Mouse (Mus musculus) E14TG2a.4 (cell line): Measurements from ENCODE around the gene Hist1h2bp.
"Not testable (repeated sequence)": the region's sequence is repeated elsewhere in the genome, so short reads cannot be mapped to it uniquely, and the experiment has no call there.

Experiments
- CTCF ChIP-seq: conservative IDR thresholded peaks from 2 replicates; pipeline ENCODE4 v1.5.1; 2014; ENCODE audit warnings: low read length
- NANOG ChIP-seq: IDR thresholded peaks from 2 replicates; pipeline ENCODE4 v1.6.1; 2014; ENCODE audit warnings: borderline replicate concordance, low read length, mixed read lengths

DNA sequence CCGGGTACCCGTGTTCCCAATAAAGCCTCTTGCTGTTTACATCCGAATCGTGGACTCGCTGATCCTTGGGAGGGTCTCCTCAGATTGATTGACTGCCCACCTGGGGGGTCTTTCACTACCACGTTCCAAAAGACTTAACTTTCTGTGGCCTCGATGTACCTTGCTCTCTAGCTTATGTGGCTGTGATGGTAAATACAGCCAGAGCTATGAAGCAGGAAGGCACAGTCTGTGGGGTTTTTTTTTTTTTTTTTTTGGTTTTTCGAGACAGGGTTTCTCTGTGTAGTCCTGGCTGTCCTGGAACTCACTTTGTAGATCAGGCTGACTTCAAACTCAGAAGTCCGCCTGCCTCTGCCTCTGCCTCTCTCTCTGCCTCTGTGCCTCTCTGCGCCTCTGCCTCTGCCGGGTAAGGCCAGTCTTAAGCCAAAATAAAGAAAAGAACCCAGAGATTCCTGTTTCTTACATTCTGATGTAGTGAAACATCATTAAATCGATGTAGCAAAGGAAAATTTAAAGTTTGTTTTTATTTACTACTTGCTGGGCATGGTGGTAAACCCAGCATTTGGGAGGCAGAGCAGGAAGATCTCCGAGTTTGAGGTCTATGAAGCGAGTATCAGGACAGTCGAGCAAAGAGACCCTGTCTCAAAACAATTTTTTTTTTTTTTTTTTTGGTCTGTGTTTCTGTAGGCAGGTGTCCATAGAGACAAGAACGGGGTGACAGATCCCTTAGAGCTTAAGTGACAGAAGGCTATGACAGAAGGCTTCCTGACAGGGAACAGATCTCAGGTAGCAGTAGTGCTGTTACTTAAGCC is 33.0 kb downstream of the Hist1h2bp start:
- TF ChIP-seq CTCF, NANOG: not testable (repeated sequence)
